Mouse (Mus musculus) CH12.LX (cell line): ENCODE results near the gene 4930516K23Rik.

Experiments
- CTCF ChIP-seq, 2 experiments: IDR thresholded peaks in 1 of 2; conservative IDR thresholded peaks in 1 of 2; 2 replicates each; pipeline ENCODE4 v1.5.1; 2011 to 2012; ENCODE audit warnings: low read depth in 2 of 2, low read length in 2 of 2, improper control_type of control experiment in 1 of 2, inconsistent platforms in 1 of 2, mild to moderate bottlenecking in 1 of 2, moderate library complexity in 1 of 2
- ETS1 ChIP-seq: conservative IDR thresholded peaks from 2 replicates; pipeline ENCODE4 v1.6.1; 2012; ENCODE audit warnings: low read depth, mild to moderate bottlenecking, inconsistent platforms, low read length, improper control_type of control experiment, moderate library complexity
- JUND ChIP-seq: conservative IDR thresholded peaks from 2 replicates; pipeline ENCODE4 v1.6.1; 2011; ENCODE audit warnings: low read depth, low read length, improper control_type of control experiment
- MXI1 ChIP-seq: IDR thresholded peaks from 2 replicates; pipeline ENCODE4 v1.6.1; 2011; ENCODE audit warnings: mild to moderate bottlenecking, low read depth, low read length, improper control_type of control experiment
- MYC ChIP-seq: IDR thresholded peaks from 2 replicates; pipeline ENCODE4 v1.6.1; 2011; ENCODE audit warnings: low read depth, mild to moderate bottlenecking, improper control_type of control experiment, low read length
- POLR2A ChIP-seq: IDR thresholded peaks from 2 replicates; pipeline ENCODE4 v1.6.1; 2011; ENCODE audit warnings: low read depth, mild to moderate bottlenecking, improper control_type of control experiment, low read length
- RCOR1 ChIP-seq: conservative IDR thresholded peaks from 2 replicates; pipeline ENCODE4 v1.6.1; 2012; ENCODE audit warnings: low read depth, mild to moderate bottlenecking, inconsistent platforms, low read length, improper control_type of control experiment
- SMC3 ChIP-seq: IDR thresholded peaks from 2 replicates; pipeline ENCODE4 v1.6.1; 2011; ENCODE audit warnings: low read depth, low read length, improper control_type of control experiment
- UBTF ChIP-seq: IDR thresholded peaks from 2 replicates; pipeline ENCODE4 v1.6.1; 2012; ENCODE audit warnings: low read depth, mild to moderate bottlenecking, inconsistent platforms, low read length, improper control_type of control experiment, moderate library complexity
- USF1 ChIP-seq: IDR thresholded peaks from 2 replicates; pipeline ENCODE4 v1.6.1; 2014; ENCODE audit warnings: low read depth, mild to moderate bottlenecking, inconsistent platforms, low read length, improper control_type of control experiment
- ZKSCAN1 ChIP-seq: IDR thresholded peaks from 2 replicates; pipeline ENCODE4 v1.6.1; 2012; ENCODE audit warnings: low read depth, inconsistent platforms, low read length, improper control_type of control experiment, borderline replicate concordance

GRCm38 (mm10) chr7:104061345-104061744 lies at the start of gene 4930516K23Rik:
- TF ChIP-seq MYC (no peak), USF1 (no peak), RCOR1 (no peak), ZKSCAN1 (no peak), CTCF (conservative IDR thresholded peaks at IDR 0.05 in 1 of 2, IDR thresholded peaks at IDR 0.05 in 1 of 2; ENCODE audit: low read depth in 2 of 2, low read length in 2 of 2) (no peak), MXI1 (no peak), ETS1 (no peak), POLR2A (no peak), SMC3 (no peak), JUND (no peak), UBTF (no peak)
